Mouse (Mus musculus) thymus, adult 2 months (tissue): ENCODE measurements around the gene Aph1a. TPM values are rescaled to one million over a fixed set of nuclear protein-coding genes. Genes with fewer than 3 reads are reported as not detected.
"Not testable (repeated sequence)": the region's sequence is repeated elsewhere in the genome, so short reads cannot be mapped to it uniquely, and the experiment has no call there.

Source experiments
- DNase-seq: peaks from one replicate; pipeline ENCODE4 v3.0.0; 2021
- H3K27ac ChIP-seq: fragments of 200-500 bp; 2 replicates; pipeline ENCODE4 v1.5.1; 2012; ENCODE audit warnings: low read length, control low read depth; ENCODE audit not compliant: control insufficient read depth, insufficient read depth
- H3K27me3 ChIP-seq: fragments of 200-500 bp; 2 replicates; pipeline ENCODE4 v1.6.1; 2012; ENCODE audit warnings: mild to moderate bottlenecking, low read length, moderate library complexity, mixed read lengths; ENCODE audit not compliant: control insufficient read depth, insufficient read depth
- H3K36me3 ChIP-seq: fragments of 200-500 bp; 2 replicates; pipeline ENCODE4 v1.6.1; 2012; ENCODE audit warnings: mild to moderate bottlenecking, low read length, moderate library complexity; ENCODE audit not compliant: control insufficient read depth, insufficient read depth
- H3K4me1 ChIP-seq: fragments of 200-500 bp; replicated peaks from 2 replicates; pipeline ENCODE4 v1.6.1; 2012; ENCODE audit warnings: low read length; ENCODE audit not compliant: control insufficient read depth, insufficient read depth
- H3K4me3 ChIP-seq: fragments of 200-500 bp; 2 replicates; pipeline ENCODE4 v1.5.1; 2012; ENCODE audit warnings: mild to moderate bottlenecking, low read length, control low read depth, moderate library complexity; ENCODE audit not compliant: control insufficient read depth, insufficient read depth
- CTCF ChIP-seq: fragments of 200-500 bp; IDR thresholded peaks from 2 replicates; pipeline ENCODE4 v1.5.1; 2012; ENCODE audit warnings: mild to moderate bottlenecking, control low read depth, low read length, moderate library complexity, borderline replicate concordance; ENCODE audit not compliant: control insufficient read depth, poor library complexity, insufficient read depth; ENCODE audit errors: extremely low read depth
- POLR2A ChIP-seq: fragments of 200-500 bp; IDR thresholded peaks from 2 replicates; pipeline ENCODE4 v1.6.1; 2012; ENCODE audit warnings: mild to moderate bottlenecking, low read length, control low read depth, moderate library complexity; ENCODE audit not compliant: control insufficient read depth, poor library complexity, insufficient read depth; ENCODE audit errors: extremely low read depth
- WGBS: fragments of 180-500 bp; shearing (Covaris S2); methylation state at CpG from one replicate; pipeline ENCODE4 v1.1.7; 2018; 5-methylcytosine and 5-hydroxymethylcytosine counted together
- polyA plus RNA-seq: library from polyadenylated mRNA; depleted of rRNA; stranded (reverse); fragments of >200 nt; gene quantifications from 2 replicates; pipeline ENCODE4 v1.2.3, GENCODE M21; 2012

The Aph1a gene
- polyA plus RNA-seq, 1 experiment, result 139 TPM

- peaks cover 22% of the 10 kb centered on the region for H3K4me1 ChIP-seq
- no peaks in the 10 kb centered on the region for H3K36me3 ChIP-seq
- H3K27me3 ChIP-seq, result peaks cover 18% of the 10 kb centered on the region
- no peak overlapping the region for H3K4me3 ChIP-seq
- no peak for DNase-seq
- WGBS, result 68% methylated on average over 4 of the region's 4 CpGs
- H3K27ac ChIP-seq, result no peak overlapping the region
- TF ChIP-seq CTCF (no peak), POLR2A (no peak)
Observed at GRCm38 (mm10) chr3:95907613-95908012, 13.8 kb downstream of the Aph1a start.

- no peak for TF ChIP-seq POLR2A
- TF ChIP-seq CTCF, result no peak
Observed at GRCm38 (mm10) chr3:95914706-95915105, 20.9 kb downstream of the Aph1a start.

DNA sequence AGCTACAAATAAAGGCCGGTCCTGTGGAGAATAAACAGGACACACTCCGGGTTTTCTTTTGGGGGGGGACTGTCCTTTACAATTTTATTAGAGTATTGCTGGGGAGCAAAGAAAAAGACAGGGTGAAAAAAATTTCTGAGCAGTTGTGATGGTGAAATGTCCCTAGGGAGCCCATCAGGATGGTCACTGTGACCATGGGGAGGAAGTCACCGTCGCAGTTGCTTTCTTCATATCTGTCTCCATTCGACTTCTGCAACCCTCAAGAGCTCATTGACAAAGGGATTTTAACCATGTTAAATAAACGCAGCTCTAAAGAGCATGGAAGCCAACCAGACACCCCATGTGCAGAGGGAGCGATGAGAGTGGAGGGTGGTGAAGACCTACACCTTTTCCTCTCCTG is 23.0 kb downstream of the Aph1a start:
- no peaks in the 10 kb centered on the region for H3K27me3 ChIP-seq
- 61% methylated on average over 7 of the region's 7 CpGs for WGBS
- no peaks in the 10 kb centered on the region for H3K36me3 ChIP-seq
- no peak overlapping the region for H3K4me3 ChIP-seq
- H3K27ac ChIP-seq, result no peak overlapping the region
- DNase-seq, result no peak
- TF ChIP-seq POLR2A, result no peak
- no peak for TF ChIP-seq CTCF
- no peaks in the 10 kb centered on the region for H3K4me1 ChIP-seq

More at GRCm38 (mm10) chr3:95914706-95915105, 20.9 kb downstream of the Aph1a start:
- DNase-seq, result no peak
- no peak overlapping the region for H3K4me3 ChIP-seq
- H3K36me3 ChIP-seq, result no peaks in the 10 kb centered on the region
- no peaks in the 10 kb centered on the region for H3K27me3 ChIP-seq
- WGBS, result 97% methylated on average over 4 of the region's 4 CpGs
- H3K27ac ChIP-seq, result no peak overlapping the region
- peaks cover 6% of the 10 kb centered on the region for H3K4me1 ChIP-seq

DNA sequence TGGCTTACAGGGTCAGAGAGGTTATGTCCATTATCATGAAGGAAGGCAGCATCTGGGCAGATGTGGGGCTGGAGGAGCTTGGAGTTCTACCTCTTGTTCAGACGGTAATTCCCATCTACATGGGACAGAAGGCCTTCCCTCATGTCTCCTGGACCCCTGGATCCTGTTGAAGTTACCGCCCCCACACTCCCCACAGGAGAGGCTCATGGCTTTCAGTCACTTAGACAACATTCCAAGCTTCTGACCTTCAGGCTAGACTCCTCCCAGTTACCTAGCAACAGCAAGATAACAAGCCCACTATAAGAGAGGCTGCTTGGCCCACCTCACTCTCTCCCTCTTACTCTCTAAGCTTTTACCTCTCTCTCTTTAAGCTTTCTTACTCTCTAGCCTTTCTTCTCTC is 26.8 kb downstream of the Aph1a start:
- H3K27me3 ChIP-seq, H3K4me3 ChIP-seq, H3K27ac ChIP-seq, H3K36me3 ChIP-seq, DNase-seq: not testable (repeated sequence)
- peaks cover 17% of the 10 kb centered on the region for H3K4me1 ChIP-seq
- 96% methylated on average over 2 of the region's 2 CpGs for WGBS

GRCm38 (mm10) chr3:95923429-95923828 is 29.7 kb downstream of the Aph1a start:
- not testable (repeated sequence) for H3K4me3 ChIP-seq, H3K27me3 ChIP-seq, DNase-seq, H3K36me3 ChIP-seq
- Histone ChIP-seq H3K4me1 (peaks cover 32% of the 10 kb centered on the region), H3K27ac (peak overlapping the region; percentile 91)
- 92% methylated on average over 7 of the region's 7 CpGs for WGBS

DNA sequence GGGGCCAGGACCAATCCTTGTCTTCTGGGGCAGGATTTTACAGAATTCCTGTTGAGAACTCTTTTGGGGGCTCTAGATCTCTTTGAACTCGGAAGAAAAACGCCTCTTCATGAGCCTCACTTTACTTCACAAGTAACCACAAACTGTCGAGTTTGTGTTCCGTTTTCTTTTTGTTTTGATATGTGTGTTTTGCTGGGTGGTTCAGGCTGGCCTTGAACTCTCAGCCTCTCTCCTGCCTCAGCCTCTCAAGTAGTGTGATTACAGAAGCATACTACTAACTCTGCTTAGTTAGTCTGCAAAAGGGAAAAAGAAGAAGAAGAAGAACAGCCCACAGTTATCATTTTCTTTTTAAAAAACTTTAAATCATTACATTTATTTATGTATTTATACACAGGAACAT is 30.4 kb downstream of the Aph1a start:
- TF ChIP-seq CTCF, result no peak
- no peak for TF ChIP-seq POLR2A
- Histone ChIP-seq H3K27ac (peak overlapping the region; percentile 91), H3K4me3 (no peak overlapping the region), H3K36me3 (no peaks in the 10 kb centered on the region), H3K4me1 (peaks cover 33% of the 10 kb centered on the region), H3K27me3 (no peaks in the 10 kb centered on the region)
- WGBS, result 3% methylated on average over 4 of the region's 4 CpGs
- DNase-seq, result no peak

DNA sequence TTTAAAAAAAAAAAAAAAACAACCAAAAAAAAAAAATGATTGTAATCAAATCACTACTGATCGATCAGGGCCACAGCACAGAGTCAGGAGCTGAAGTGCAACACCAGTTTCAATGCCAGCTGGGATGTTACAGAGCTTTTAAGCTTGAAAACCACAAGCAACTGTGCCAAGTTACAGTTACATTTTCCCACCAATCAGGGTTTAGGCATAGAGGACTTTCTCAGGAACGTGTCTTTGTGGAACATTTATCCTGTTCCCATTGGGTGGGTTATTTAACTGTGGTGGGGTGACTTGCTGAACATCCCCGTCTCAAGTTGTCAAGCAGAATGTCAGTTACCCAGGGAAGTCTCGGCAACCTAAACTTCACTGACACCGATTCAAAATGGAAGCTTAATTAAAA is 31.3 kb downstream of the Aph1a start:
- Histone ChIP-seq H3K4me1 (peaks cover 33% of the 10 kb centered on the region), H3K36me3 (no peaks in the 10 kb centered on the region), H3K27ac (peak overlapping the region; percentile 95), H3K4me3 (no peak overlapping the region), H3K27me3 (no peaks in the 10 kb centered on the region)
- no peak for TF ChIP-seq CTCF
- TF ChIP-seq POLR2A, result no peak
- WGBS, result 3% methylated on average over 5 of the region's 5 CpGs
- no peak for DNase-seq
